Mouse (Mus musculus) neural tube, embryonic 11.5 days (tissue): ENCODE results near the gene Vav1. TPM values are rescaled to one million over a fixed set of nuclear protein-coding genes. Genes with fewer than 3 reads are reported as not detected.

Experiments
- ATAC-seq: fragments of 200-750 bp; cut with Nextera tagmentation; 2 replicates; pipeline ENCODE4 v1.8.0; 2017; ENCODE audit warnings: moderate number of reproducible peaks, mild to moderate bottlenecking, moderate TSS enrichment, moderate library complexity; ENCODE audit not compliant: insufficient read depth, low FRiP score, low TSS enrichment
- DNase-seq: peaks from one replicate; pipeline ENCODE4 v3.0.0-alpha.2; 2015; ENCODE audit warnings: low spot score
- H3K27ac ChIP-seq: fragments of 300-500 bp; sonication (generic); 2 replicates; pipeline ENCODE4 v1.5.1; 2014; ENCODE audit warnings: low read depth, mild to moderate bottlenecking, low read length
- H3K27me3 ChIP-seq: fragments of 300-500 bp; sonication (generic); 2 replicates; pipeline ENCODE4 v1.6.1; 2014; ENCODE audit warnings: mild to moderate bottlenecking, low read length, mixed read lengths; ENCODE audit not compliant: control insufficient read depth, insufficient read depth
- H3K36me3 ChIP-seq: fragments of 300-500 bp; sonication (generic); 2 replicates; pipeline ENCODE4 v1.6.1; 2014; ENCODE audit warnings: mild to moderate bottlenecking, low read length, moderate library complexity, mixed read lengths; ENCODE audit not compliant: control insufficient read depth, insufficient read depth
- H3K4me1 ChIP-seq: fragments of 300-500 bp; sonication (generic); 2 replicates; pipeline ENCODE4 v1.6.1; 2014; ENCODE audit warnings: low read length, mixed read lengths; ENCODE audit not compliant: control insufficient read depth, insufficient read depth
- H3K4me2 ChIP-seq: fragments of 300-500 bp; sonication (generic); 2 replicates; pipeline ENCODE4 v1.6.1; 2014; ENCODE audit warnings: low read depth, mild to moderate bottlenecking, moderate library complexity
- H3K4me3 ChIP-seq: fragments of 300-500 bp; sonication (generic); 2 replicates; pipeline ENCODE4 v1.5.1; 2014; ENCODE audit warnings: low read depth, low read length
- H3K9ac ChIP-seq: fragments of 300-500 bp; sonication (generic); 2 replicates; pipeline ENCODE4 v1.6.1; 2014; ENCODE audit warnings: mild to moderate bottlenecking, low read length
- H3K9me3 ChIP-seq: fragments of 300-500 bp; sonication (generic); 2 replicates; pipeline ENCODE4 v1.6.1; 2016; ENCODE audit warnings: low read length; ENCODE audit not compliant: control insufficient read depth
- WGBS: fragments of 180-500 bp; shearing (Covaris S2); extraction: QIAGEN DNeasy Blood & Tissue Kit; methylation state at CpG from one replicate; pipeline ENCODE4 v1.1.7; 2014; 5-methylcytosine and 5-hydroxymethylcytosine counted together
- polyA plus RNA-seq: library from polyadenylated mRNA; unstranded; fragments of >200 nt; fragmentation: Nextera tagmentation; extraction: Ambion mirVana; gene quantifications from 2 replicates; pipeline ENCODE4 v1.2.1, GENCODE M21; 2014

Gene Vav1
- polyA plus RNA-seq: 1.9 and 2.5 TPM in 2 replicates

GRCm38 (mm10) chr17:57278943-57279590 lies at the start of gene Vav1:
Gene Vav1 (plus strand): TSS chr17:57279100.
- Histone ChIP-seq H3K27ac (no peak within 1 kb of the TSS), H3K9me3 (no peaks in the 10 kb centered on the region), H3K36me3 (no peaks in the 10 kb centered on the region), H3K4me2 (no peak within 1 kb of the TSS), H3K4me1 (0 out of 2 replicates have a peak, but pooled peaks cover 5% of the 10 kb centered on the region), H3K4me3 (no peak within 1 kb of the TSS), H3K9ac (no peak within 1 kb of the TSS), H3K27me3 (peaks cover 22% of the 10 kb centered on the region)
- no peak for ATAC-seq
- 69% methylated on average over 26 of the region's 26 CpGs for WGBS
- DNase-seq: no peak

GRCm38 (mm10) chr17:57229851-57230727 lies 48.8 kb upstream of the Vav1 start:
- WGBS: 81% methylated on average over 15 of the region's 15 CpGs
- no peak for DNase-seq
- H3K4me2 ChIP-seq: no peak overlapping the region
- no peaks in the 10 kb centered on the region for H3K4me1 ChIP-seq
- H3K27ac ChIP-seq: no peak overlapping the region
- H3K4me3 ChIP-seq: no peak overlapping the region
- no peaks in the 10 kb centered on the region for H3K9me3 ChIP-seq
- no peak for ATAC-seq
- no peaks in the 10 kb centered on the region for H3K27me3 ChIP-seq
- H3K9ac ChIP-seq: no peak overlapping the region
- peaks cover 3% of the 10 kb centered on the region; the same call in 1 of the 2 replicates for H3K36me3 ChIP-seq

GRCm38 (mm10) chr17:57230728-57231125 lies 48.2 kb upstream of the Vav1 start:
- no peak overlapping the region for H3K4me2 ChIP-seq
- no peak for DNase-seq

GRCm38 (mm10) chr17:57231321-57231771 lies 47.6 kb upstream of the Vav1 start:
- DNase-seq: no peak
- H3K36me3 ChIP-seq: peaks cover 3% of the 10 kb centered on the region
- ATAC-seq: no peak

More at GRCm38 (mm10) chr17:57230728-57231125, 48.2 kb upstream of the Vav1 start:
- H3K9ac ChIP-seq: no peak overlapping the region
- no peak for ATAC-seq
- 86% methylated on average over 6 of the region's 6 CpGs for WGBS
- no peak overlapping the region for H3K4me3 ChIP-seq
- H3K9me3 ChIP-seq: no peaks in the 10 kb centered on the region
- peaks cover 3% of the 10 kb centered on the region; the same call in 1 of the 2 replicates for H3K36me3 ChIP-seq
- no peaks in the 10 kb centered on the region for H3K4me1 ChIP-seq
- H3K27ac ChIP-seq: no peak overlapping the region
- no peaks in the 10 kb centered on the region for H3K27me3 ChIP-seq

DNA sequence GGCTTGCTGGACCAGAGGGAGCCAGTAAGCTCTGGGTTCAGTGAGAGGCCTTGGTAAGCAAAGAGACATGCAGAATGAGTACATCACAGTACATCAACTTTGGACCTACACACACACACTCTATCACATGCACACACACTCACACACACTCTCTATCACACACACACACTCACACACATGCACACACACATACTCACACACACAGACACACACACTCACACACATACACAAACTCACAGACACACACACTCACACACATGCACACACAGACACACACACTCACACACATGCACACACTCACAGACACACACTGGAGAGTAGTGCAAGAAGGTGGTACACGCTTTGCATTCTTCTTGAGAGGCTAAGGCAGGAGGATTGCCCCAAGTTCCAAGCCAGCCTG lies 46.7 kb upstream of the Vav1 start:
- whole genome bisulfite sequencing: 89% methylated on average over 1 of the region's 1 CpGs
- peaks cover 7% of the 10 kb centered on the region for H3K36me3 ChIP-seq
- no peaks in the 10 kb centered on the region for H3K27me3 ChIP-seq
- H3K4me3 ChIP-seq: no peak overlapping the region
- H3K4me2 ChIP-seq: no peak overlapping the region
- H3K4me1 ChIP-seq: no peaks in the 10 kb centered on the region
- no peaks in the 10 kb centered on the region for H3K9me3 ChIP-seq
- ATAC-seq (no peak), DNase-seq (no peak)
- H3K9ac ChIP-seq: no peak overlapping the region
- no peak overlapping the region for H3K27ac ChIP-seq

More at GRCm38 (mm10) chr17:57231321-57231771, 47.6 kb upstream of the Vav1 start:
- Histone ChIP-seq H3K4me2 (no peak overlapping the region), H3K4me3 (no peak overlapping the region), H3K9me3 (no peaks in the 10 kb centered on the region), H3K4me1 (no peaks in the 10 kb centered on the region), H3K9ac (no peak overlapping the region), H3K27ac (no peak overlapping the region), H3K27me3 (no peaks in the 10 kb centered on the region)

DNA sequence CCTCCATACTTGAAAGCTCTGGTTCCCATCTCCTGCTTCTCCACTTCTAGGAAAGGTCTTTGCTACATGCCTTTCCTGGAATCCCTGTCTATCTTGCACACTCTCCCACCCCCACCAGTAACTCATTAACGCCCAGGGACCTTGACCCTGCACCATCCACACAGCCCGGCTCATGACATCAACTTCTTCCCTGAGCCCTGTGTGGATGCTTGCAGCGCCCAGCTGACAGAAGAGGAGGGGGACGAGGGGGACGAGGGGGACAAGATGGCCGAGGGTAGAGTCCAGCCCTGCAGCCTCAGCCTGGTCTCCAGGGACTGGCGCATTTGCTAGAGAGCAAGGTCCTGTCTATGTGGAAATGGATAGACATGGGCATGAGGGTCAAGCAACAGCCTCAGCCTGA lies 45.9 kb upstream of the Vav1 start:
- H3K4me1 ChIP-seq: no peaks in the 10 kb centered on the region
- WGBS: 56% methylated on average over 7 of the region's 7 CpGs
- peak; percentile 42; the same call in 1 of the 2 replicates for ATAC-seq

GRCm38 (mm10) chr17:57234254-57234928 lies 44.5 kb upstream of the Vav1 start:
- ATAC-seq (no peak), DNase-seq (no peak)
- Histone ChIP-seq H3K36me3 (peaks cover 10% of the 10 kb centered on the region), H3K4me1 (no peaks in the 10 kb centered on the region), H3K27me3 (no peaks in the 10 kb centered on the region), H3K27ac (no peak overlapping the region), H3K4me3 (no peak overlapping the region), H3K9me3 (no peaks in the 10 kb centered on the region), H3K4me2 (no peak overlapping the region), H3K9ac (no peak overlapping the region)
- 87% methylated on average over 12 of the region's 12 CpGs for WGBS

More for the DNA sequence above, 45.9 kb upstream of the Vav1 start:
- Histone ChIP-seq H3K27me3 (no peaks in the 10 kb centered on the region), H3K9ac (no peak overlapping the region), H3K9me3 (no peaks in the 10 kb centered on the region), H3K4me2 (no peak overlapping the region), H3K27ac (no peak overlapping the region), H3K36me3 (peaks cover 10% of the 10 kb centered on the region), H3K4me3 (no peak overlapping the region)
- peak; percentile 27 for DNase-seq

DNA sequence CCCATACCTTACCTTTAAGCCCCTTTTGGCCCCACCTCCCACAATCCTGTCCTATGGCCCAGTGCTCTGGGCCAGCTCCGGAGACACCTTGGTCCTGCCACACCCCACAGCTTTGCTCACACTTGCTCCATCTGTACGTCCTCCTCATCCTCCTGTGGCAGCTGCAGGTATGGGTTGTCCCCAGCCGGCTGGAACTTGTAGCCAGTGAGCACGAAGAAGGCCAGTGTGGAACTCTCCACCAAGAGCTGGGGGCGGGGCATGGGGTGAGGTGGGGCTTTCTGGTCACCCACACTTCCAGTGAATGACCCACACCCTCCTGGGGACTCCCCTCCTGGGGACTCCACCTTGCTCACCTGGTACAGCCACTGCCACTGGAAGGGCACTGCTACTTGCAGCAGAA lies 43.1 kb upstream of the Vav1 start:
- peaks cover 10% of the 10 kb centered on the region for H3K36me3 ChIP-seq
- H3K4me1 ChIP-seq: no peaks in the 10 kb centered on the region
- no peak overlapping the region for H3K27ac ChIP-seq
- 87% methylated on average over 5 of the region's 5 CpGs for WGBS
- no peaks in the 10 kb centered on the region for H3K27me3 ChIP-seq
- H3K4me2 ChIP-seq: no peak overlapping the region
- H3K4me3 ChIP-seq: no peak overlapping the region
- H3K9me3 ChIP-seq: no peaks in the 10 kb centered on the region
- no peak overlapping the region for H3K9ac ChIP-seq
- ATAC-seq (no peak), DNase-seq (no peak)
